Mouse (Mus musculus) Muller cell, postnatal 12 days (primary cell): ENCODE results near the gene Lalba.
"Not testable (repeated sequence)": the region's sequence is repeated elsewhere in the genome, so short reads cannot be mapped to it uniquely, and the experiment has no call there.

Source experiments
- DNase-seq: peaks from one replicate; pipeline ENCODE4 v3.0.0-alpha.2; 2015; ENCODE audit errors: inconsistent ontology term

The Lalba gene

DNA sequence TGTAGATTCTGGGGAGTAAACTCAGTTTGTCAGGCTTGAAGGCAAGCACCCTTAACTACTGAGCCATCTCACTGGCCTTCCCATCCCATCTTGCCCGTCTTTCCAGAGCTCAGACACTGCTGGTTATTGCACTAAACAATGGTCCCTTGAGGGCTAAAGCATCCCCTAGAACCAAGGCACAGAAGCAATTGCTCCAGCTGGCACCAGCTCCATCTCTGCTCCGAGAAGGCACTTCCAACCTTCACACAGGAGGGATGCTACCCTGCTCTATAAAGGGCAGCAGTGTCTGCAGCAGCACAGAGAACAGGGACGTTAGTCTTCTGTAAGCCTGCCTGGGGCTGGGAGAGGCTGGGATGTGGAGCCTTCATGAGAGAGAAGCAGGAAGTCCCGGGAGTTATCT lies 9.6 kb upstream of the Lalba start, which contains the start of gene Olfr279:
Gene Olfr279, plus strand, starts transcription at position 301 of the 400 bp plus-strand sequence.
- no peak for DNase-seq

DNA sequence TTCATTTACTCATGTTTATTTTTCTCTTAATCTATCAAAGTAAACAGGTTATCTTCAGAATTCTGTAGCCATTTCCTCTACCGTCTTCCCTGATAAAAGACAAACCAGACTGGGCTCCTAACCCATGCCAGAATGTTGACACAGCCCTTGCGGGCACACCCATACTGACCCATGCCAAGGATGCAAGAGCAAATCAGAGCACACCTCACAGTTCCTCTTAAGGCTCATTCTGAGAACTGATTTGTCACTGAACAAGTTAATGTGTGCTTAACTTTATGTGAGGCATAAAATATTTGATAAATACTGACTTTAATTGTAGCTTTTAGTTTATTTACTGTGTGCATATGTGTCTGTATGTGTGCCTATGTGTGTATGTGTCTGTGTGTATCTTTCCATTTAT lies 8.8 kb upstream of the Lalba start:
- DNase-seq: no peak

DNA sequence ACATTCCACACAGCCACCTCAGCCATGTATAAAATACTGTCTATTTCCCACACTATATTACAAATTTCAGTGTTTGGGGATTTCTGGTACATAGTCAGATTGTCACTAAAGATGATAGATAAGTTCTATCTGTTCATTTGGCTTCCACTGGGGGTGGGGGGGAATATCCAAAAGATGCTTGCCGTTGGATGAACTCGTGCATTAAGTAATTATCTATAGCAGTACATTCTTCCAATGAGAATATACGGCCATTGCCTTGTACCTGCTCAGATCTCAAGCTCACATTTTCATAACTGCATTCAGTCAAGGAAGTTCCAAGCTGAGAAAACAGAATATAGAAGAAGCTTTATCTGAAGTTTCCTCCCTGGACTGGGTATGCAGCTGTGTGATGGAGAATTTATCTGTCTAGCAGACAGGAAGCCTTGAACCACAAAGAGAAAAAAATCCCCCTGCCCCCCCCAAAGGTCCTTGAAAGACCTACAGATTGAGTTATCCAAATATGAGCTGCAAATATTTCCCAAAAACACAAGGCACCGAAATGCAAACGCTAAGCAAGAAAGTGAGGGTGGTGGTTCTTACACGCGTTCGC lies 4.0 kb upstream of the Lalba start:
- DNase-seq: no peak

DNA sequence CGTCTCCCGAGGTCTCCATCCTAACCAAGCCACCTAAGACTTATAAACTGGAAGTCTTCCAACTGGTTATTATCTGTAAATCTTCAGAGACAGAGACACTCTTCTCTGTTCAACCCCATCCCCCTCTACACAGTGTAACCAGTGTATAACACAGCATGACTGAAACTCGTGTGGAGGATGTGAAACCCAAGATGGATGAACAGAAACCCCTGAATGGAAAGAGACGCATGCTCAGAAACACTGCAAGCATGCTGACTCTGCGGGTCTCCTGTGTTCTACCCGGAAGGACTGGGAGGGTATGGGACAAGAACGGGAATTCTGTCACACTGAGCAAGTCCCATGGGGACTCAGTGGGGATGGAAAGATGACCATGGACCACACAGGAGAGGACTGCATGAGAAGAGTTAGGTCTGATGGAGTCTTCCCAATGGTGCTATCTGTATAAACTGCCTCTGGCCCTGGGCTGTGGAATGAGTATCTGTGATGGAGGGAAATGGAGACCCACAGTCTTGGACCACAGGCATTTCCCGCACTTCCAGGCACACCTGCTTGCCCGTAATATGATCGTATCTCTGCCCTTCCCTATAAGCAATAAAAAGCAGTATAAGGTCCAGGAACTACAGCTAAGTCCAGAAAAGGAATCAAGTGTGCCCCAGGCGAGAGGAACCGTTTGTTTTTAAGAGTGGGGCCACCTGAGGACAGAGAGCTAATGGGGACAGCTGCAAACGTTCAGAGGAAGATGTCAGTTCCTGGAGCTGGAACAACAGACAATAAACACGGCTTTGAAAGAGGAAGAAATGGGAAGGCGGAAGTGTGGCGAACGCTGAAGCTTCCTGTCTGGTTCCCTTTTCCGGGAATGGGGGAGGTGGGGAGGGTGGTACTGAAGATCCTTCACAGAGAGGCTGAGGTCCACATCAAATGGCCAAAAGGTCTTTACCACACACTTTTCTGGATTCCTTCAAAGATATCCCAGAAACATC lies 1.7 kb upstream of the Lalba start:
- no peak for DNase-seq

DNA sequence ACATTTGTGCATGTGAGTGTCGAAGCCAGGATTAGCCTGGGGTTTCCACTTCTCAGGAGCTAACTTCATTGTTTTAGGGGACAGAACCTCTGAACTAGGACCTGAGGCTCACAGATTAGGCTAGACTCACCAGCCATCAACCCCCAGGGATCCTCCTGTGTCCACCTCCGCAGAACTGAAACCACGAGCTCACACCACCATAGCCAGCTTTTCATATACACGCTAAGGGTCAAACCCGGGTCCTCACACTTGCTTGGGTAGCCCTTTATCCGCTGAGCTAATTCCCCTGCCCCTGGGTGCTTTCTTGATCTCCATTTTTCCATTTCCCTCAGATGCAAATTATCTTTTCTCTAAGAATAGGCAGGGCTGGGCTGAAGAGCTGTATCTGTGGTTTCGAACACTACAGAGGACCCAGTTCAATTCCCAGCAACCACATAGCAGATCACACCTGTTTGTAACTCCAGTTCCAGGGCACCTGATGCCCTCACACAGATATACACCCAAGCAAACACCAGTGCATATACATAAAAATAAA lies 2.9 kb downstream of the Lalba start:
- DNase-seq: no peak

DNA sequence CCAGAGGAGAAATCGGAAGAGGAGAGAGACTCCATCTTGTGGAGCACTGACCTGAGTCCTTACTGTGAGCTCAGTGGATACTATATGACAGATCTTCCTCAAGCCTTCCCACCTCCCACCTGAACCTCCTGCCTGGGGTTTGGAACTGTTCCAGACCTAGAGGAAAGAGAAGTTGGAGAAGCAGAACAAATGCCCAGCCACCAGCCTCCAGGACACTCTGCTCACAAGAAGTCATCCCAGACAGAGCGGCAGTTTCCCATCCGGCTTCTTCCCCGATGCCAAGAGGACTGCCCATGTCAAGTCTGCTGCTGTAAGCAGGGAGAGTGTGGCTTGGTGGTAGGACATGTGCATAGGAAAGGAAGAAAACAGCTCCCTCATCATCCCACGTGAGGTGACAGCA lies 6.2 kb downstream of the Lalba start:
- DNase-seq: no peak

DNA sequence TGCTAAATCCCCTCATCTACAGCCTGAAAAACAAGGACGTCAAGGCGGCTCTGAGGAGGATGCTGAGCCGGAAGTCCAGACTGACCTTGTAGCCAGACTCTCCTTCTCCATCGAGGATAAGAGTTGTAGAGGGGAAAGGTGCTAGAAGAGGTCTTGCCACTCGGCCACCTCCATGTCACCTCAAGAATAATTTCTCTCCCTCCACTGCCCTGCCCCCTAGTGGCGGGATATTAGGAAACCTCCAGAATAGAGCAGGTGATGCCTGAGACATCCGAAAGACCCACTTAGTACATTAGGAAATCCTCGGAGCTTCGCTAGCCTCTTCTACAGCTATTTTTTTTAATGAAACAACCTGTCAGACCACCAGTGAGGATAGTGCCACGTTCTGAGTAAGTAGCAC lies 7.1 kb downstream of the Lalba start:
- DNase-seq: no peak

DNA sequence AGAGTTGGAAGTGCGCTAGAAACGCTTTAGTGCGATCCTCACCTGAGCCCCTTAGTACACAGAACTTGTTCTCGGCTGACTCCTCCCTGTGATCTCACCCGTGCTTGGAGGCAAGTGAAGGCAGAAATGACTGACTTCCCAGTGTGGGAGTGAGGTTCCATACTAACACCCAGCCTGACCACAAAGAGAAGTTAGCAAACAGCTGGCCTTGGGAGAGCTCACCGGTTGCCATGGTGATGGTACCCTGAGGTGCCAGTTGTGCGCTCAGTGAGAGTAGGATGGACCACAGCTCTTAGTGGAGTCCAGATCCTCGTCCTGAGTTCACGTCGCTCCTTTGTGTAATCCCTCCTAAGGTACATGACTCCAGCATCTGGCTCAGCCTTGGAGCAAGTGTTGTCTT lies 7.6 kb downstream of the Lalba start:
- no peak for DNase-seq

DNA sequence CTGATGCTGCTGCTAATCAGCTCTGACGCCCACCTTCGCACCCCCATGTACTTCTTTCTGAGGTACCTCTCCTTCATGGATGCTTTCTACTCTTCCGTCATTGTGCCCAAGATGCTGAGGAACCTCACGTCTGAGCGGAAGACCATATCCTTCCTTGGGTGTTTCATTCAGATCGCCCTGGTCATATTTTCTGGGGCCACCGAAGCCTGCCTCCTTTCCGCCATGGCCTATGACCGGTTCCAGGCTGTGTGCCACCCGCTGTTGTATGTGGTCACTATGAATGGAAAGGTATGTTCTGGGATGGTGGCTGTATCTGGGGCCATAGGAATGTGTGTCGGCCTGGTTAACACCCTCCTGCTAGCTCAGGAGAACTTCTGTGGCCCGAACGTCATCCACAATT lies 11.0 kb downstream of the Lalba start:
- DNase-seq: no peak

DNA sequence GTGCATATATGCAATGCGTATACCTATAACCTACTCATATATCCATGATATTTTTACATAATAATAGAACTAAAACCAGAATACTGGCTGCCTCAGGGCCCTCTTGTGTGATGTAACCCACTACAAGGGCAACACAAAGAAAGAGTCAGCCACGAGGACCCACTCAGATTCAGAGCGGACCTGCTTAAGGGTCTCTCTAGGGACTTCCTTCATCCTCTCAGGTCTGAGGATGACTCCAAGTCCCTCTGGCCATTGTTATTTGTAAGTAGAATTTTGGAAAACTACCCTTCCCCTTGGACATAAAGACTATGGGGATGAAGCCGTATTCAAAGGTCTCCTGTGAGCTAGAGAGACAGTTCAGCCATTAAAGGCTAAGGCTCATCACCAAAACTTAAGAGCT lies 12.9 kb downstream of the Lalba start, which contains the start of gene OR5BS1P:
Gene OR5BS1P, plus strand, starts transcription at position 301 of the 400 bp plus-strand sequence.
- DNase-seq: no peak

DNA sequence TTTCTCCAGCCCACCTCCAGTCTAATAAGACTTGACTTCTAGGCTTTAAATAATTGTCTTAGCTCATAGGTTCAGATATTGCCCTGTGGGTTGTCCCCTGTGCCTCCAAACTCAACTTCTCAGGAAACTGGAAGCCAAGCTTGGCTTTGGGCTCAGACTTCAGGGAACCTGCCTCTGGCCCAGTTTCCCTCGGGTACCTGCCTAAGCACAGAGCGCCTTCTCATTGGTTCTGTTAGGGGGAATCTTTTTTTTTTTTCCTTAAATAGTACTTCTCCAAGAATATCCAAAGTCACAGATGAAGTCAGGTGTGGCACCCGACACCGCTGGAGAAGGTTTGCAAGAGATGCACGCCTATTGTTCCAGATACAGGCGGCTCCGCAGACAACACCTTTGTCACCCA lies 30.2 kb downstream of the Lalba start, which contains the start of gene Olfr281:
Gene Olfr281, plus strand, starts transcription at position 301 of the 400 bp plus-strand sequence.
- no peak for DNase-seq

DNA sequence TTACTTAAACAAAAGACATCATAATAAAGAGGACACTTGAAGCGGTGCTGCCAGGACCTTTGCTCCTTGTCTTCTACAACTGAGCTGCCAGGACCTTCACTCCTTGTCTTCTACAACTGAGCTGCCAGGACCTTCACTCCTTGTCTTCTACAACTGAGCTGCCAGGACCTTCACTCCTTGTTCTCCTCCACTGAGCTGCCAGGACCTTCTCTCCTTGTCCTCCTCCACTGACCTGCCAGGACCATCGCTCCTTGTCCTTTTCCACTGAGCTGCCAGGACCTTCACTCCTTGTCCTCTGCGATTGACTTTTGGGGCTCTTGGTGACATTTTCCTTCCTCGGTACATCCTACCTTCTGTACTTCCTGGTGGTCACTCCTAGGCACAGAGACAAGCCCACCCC lies 34.0 kb downstream of the Lalba start:
- DNase-seq: no peak

DNA sequence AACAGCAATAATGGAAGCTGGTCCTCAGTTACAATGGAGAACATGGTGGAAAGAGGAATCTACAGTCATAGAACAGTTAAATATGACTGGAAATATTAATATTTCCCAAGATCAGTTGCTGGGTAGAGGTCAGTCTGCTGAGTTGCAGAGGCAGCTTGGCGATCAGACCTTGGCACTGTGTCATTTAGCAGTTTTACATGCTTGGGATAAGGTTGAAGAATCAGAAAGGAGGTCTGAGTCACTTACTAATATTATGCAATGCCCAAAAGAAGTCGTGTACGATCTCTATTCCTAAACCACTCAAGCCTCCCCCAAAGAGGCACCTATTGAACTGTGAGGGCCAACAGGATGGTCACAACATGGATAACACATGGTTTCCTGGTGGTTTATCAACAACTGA lies 38.0 kb downstream of the Lalba start:
- DNase-seq: no peak

DNA sequence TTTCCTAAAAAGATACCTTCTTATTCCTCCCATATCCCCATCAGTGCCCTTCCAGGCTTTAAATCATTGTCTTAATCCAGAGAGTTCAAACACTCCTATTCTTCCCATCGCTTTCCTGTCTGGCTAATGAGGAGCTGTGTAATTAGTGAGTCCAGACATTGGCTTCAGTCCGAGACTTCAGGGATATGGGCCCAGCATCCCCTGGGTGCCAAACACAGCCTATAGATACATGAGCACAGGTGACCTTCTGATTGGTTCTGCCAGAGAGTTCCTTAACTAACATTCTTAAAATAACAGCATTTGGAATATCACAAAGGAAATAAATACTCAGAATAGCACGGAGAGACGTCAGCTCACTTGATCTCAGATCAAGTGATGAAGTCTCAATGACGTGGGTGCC lies 51.6 kb downstream of the Lalba start, which contains the start of gene Olfr282:
Gene Olfr282, plus strand, starts transcription at position 301 of the 400 bp plus-strand sequence.
- DNase-seq: not testable (repeated sequence)
